Mouse (Mus musculus): ENCODE data around the gene Sox5.

Gene Sox5

DNA sequence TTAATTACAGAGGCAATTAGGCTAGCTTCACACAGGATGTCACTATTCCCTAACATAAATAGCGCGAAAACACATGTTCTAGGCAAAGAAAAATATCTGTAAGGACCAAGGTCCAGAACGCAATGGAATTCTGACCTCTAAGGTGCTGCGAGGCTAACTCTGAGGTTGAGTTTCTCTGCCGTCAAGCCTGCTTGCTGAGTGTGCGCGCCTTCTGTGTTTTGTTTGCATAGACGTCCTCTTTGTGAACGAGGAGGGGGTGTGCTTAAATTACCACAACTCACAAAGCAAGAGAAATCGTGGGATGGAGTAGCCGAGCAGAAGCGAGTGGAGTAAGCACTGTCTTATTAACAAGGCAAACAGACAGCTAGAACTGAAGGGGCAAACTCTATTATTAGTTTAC, 202.5 kb downstream of the Sox5 start:
- DNase-seq (ENCODE audit: low spot score in 2 of 2) = no peak

DNA sequence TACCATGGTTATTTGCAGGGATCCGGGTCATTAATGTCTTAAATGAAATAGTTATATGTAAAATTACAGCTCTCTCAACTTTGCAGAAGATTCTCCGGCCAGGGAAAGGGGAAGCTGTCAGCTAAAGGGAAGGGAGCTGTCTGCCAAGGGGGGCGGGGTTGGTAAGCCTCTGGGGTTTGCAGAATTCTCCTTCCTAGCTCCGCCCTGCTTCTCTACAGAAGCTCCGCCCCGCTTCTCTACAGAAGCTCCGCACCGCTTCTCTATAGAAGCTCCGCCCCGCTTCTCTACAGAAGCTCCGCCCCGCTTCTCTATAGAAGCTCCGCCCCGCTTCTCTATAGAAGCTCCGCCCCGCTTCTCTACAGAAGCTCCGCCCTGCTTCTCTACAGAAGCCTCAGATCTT, 210.9 kb downstream of the Sox5 start:
- no peak for DNase-seq (ENCODE audit: low spot score in 2 of 2)

DNA sequence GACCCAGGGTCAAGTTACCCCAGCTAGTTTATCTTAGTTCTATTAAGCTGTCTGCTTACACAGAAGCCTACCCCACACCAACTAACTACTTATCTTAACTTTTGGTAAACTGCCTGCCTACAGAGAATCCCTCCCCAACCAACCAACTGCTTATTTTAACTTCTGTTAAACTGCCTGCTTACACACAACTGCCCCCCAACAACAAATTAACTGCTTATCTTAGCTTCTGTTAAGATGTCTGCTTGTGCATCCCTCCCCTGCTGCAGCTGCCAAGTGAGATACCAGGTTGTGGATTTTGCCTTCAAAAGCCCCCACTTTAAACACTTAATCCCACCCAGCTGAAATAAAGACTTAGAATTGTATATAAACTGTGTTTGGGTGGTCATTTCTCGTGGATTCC, 215.9 kb downstream of the Sox5 start:
- no peak for DNase-seq (ENCODE audit: low spot score in 2 of 2)

DNA sequence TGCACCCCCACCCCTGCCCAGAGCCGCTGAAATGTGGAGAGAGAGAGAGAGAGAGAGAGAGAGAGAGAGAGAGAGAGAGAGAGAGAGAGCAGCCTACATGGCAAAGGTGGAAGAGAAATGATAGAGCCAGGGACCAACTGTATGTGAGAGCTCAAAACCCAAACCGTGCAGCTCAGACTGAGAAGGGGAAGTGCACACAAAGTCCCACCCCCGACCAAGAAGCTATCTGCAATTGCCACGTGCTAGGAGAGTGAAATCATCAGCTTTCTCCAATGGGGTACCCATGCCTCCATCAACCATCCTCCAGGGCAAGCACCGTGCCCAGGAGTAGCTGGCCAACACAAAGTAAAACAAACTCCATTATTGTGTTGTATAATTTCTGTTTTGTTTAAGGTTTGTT, 220.1 kb downstream of the Sox5 start:
- no peak for DNase-seq (ENCODE audit: low spot score in 2 of 2)

DNA sequence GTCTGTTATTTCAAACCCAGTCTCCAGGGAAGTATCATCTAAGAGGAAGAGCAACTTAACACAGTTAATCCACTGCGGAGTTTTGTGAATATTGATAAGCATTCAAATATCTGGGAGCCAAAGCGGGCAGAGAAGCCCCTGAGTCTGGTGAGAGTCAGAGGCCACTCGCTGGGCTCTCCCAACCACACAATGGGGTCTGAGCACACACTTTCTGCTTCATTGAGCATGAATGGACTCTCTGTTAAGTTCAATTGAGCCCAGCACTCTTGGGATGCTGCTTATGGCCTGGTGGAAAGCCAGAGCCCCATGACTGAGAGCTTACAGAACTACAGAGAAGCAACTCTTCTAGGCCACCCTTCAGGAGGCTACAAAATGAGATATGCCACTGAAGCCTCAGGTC, 221.6 kb downstream of the Sox5 start:
- no peak for DNase-seq (ENCODE audit: low spot score in 2 of 2)

DNA sequence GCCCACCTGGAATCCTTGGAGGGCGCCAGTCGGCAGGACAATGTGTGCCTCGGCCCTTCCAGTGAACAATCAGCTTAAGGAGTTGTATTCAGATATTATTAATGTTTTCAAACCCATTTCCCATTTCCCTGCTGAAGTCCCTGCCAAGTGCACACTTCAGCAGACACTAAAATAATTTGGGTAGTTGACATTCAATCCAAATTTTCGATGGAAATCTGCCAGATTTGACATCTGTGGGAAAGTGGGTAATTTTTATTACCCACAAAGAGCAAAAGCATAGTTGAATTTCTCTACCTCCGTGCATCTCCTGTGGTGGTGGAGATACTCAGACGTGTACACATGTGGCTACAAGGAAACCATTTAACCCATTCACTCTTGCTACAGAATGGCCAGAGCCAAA, 228.3 kb downstream of the Sox5 start:
- no peak for DNase-seq (ENCODE audit: low spot score in 2 of 2)

DNA sequence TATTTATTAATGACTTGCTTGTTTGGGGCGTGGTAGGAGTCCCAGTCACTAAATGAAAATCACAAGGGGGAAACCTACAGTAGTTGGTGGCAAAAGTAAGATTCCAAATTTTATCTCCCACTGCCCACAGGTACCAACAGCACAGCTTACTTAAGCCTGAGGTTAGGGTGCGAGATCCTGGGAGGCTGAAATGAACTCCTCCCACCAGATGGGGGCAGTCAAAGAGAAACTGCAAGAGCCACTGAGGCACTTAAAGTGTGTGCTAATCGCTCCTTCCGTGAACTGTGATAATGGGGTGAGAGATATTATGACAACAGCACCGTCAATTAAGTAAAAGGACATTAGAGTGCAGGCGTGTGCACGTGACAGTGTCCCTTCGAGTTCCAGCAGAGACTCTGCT, 232.8 kb downstream of the Sox5 start:
- no peak for DNase-seq (ENCODE audit: low spot score in 2 of 2)

DNA sequence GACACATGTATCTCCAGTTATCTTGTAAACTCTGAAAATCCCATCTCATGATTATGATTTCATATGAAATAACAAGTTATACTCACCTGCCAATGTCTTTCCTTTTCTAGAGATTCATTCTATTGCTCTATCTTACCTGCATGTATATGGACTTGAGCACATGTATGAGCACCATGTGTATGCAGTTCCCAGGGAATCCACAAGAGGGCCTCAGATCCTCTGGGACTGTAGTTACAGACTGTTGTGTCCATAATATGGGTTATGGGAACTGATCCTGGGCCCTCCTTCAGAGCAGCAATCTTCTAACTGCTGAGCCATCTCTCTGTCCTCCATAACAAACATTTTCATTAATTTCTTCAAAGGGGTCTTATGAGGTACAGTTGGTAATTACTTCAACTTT, 234.6 kb downstream of the Sox5 start:
- DNase-seq (ENCODE audit: low spot score in 2 of 2) = no peak

DNA sequence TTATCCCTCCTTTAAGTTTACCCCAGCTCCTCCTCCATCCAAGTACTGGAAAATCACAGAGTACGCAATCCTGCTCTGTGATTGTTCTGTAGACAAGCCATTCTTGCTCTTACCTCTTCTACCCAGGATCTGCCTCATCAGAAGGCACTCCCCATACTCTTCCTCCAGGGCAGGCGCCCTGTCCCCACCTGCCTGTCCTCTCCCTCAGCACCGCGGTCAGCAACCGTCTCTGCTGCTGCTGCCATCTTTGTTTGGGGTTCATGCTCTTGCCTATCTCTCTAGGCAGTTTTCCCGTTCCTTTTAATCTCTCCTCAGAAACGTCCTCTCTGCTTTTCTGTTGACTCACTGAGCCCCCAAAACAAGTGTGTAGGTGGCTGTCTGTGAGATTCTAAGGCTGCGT, 236.2 kb downstream of the Sox5 start:
- DNase-seq (ENCODE audit: low spot score in 2 of 2) = no peak

DNA sequence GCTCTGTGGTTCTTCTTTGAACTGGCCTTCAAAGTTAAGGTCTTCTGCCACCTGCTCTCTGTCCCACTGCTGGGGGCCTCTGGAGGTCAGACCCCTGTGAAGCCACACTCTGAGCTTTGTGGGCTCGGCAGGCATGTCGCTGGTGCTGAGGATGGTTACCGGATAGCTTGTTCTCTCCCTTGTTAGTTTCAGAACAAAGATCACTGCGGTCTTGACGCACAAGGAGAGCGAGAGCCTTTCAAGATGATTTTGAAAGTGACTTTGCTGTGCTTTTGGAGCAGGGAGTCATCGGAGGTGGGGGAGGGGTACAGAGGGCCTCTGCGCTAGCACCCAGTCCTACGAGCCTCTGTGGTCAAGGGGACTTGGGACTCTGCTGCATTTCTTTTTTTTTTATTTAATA, 240.5 kb downstream of the Sox5 start:
- no peak for DNase-seq (ENCODE audit: low spot score in 2 of 2)

DNA sequence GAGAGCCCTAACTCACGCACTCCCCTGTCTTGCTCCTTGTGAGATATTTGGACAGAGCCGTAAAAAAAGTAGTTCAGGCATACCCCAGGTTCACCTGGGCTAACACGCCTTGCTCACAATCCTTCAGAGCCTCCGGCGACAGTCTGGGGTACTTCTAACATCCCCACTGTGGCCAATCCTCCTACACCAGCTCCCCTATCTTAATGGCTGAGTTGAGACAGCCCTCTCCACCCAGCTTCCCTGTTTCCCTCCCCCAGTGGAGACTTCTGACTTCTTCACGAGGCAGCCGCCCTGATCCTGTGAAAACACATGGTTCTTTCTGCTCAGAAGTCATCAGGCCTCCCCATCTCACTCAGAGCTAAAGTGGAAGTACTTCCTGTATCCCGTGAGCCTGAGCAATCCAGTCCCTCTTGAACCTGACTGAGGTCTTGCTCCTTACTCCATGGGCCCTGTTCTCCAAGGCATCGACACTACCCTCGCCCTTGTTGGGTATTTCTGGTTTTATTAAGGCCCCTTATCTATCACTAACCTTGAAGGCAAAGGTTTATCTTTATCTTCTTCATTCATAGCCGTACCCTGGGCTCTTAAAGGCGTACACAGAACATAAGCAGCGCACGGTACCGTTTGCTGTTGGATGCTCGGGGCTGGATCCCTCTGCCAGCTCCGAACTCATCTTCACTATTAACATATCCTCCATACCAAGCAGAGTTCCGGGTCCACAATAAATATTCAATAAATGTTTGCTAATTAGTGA, 242.2 kb downstream of the Sox5 start:
- no peak for DNase-seq (ENCODE audit: low spot score in 2 of 2)

DNA sequence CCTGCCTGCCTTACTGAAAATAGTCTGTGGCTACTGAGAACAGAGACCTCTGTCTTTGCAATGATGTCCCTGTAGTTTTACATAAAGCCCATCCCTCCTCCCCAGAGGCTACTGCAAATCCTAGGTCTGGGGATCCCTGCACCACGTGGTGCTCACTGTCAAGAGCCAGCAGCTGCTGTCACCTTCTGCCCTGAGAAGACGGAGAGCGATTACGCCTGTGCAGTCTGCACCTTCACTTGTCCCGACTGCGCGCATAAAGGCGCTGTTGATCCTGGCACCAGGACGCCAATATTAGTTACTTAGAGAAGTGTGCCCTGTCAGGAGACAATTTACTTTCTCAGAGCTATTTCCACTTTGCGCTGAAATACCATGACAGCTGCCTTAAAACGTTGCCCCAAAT, 258.3 kb downstream of the Sox5 start:
- no peak for DNase-seq (ENCODE audit: low spot score in 2 of 2)

DNA sequence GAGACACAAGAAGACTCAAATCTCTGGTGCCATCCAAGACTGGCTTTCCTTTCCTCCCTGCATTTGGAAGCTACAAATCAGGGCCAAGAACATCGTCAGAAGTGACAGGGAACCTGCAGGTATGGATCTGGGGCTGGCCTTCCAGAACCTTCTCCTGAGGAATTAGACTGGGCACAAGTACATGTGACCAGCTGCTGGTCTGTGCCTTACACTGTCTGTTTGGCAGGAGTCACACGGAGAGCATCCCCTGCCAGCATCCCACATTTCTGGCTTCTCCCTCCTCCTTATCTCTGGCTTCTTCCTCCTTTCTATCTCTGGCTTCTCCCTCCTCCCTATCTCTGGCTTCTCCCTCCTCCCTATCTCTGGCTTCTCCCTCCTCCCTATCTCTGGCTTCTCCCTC, 263.0 kb downstream of the Sox5 start:
- DNase-seq (ENCODE audit: low spot score in 2 of 2) = no peak

DNA sequence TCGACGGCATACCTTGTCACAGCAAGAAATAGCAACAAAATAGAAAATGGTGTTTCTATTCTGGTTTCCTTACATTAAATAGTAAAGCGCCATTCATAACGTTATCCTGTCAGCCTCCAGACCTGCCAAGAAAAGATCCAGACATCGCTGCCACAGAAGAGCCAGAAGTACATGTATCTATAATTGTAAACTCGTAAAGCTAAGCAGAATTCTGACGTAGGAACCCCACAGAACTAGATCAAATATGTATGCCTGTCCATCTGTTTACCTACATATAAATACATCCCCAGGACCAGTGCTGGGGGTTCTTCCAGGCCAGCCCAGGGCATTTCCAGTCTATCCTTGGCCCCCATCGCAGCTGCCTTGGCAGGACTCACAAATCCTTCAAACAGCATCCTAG, 265.9 kb downstream of the Sox5 start:
- no peak for DNase-seq (ENCODE audit: low spot score in 2 of 2)

DNA sequence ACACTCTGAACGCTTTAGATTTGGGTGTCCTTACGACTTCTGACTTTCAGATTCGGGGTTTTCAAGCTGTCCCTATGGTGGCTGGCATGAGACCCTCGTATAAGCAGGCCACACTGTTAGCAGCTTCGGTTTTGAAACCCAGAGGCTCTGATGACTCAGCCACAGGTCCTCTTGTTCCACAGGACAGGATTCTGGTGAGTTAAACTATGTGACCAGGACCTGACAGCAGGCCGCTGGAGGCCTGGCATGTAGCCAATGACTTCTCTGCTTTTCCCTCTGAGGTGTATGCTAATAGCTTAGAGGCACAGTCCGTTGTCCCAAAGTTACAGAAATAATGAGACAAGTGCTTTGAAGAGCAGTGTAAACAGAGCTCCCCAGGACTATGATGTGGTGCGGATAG, 268.0 kb downstream of the Sox5 start:
- no peak for DNase-seq (ENCODE audit: low spot score in 2 of 2)

DNA sequence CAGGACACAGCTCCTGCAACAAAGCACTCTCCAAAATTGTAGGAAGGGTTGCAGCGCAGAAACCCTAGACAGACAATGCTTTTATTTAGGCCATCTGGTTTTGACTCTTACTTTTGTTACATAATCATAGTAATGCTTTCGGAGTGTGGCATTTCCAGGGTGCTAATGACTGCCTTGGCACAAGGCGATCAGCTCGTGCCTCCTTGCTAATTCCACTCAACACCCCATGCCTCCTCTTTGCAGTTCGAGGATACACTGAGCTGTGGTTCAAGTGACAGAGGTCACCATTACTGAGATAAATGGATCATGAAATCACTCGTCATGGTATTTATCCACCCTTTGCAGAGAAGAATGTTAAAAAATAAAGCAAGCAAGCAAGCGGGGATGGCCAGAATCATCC, 269.9 kb downstream of the Sox5 start:
- no peak for DNase-seq (ENCODE audit: low spot score in 2 of 2)

DNA sequence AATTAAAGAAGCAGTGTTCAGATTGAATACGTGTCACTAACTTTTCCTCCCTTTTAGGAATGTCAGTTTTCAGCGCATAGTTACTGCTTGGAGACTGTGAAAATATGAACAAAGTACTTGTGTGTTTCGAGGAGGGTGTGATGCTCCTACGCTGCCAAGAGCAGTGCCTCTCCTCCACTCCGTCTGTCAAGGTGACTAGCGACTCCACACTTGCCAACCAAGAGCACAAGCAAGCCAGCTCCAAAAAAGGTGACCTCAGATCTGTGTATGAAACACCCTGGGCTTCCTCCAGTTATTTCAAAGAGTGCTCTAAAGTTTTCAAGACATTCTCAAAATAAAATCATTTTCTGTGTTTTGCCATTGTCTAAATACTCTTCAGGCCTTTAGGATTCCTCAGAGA, 271.6 kb downstream of the Sox5 start:
- DNase-seq (ENCODE audit: low spot score in 2 of 2) = no peak

DNA sequence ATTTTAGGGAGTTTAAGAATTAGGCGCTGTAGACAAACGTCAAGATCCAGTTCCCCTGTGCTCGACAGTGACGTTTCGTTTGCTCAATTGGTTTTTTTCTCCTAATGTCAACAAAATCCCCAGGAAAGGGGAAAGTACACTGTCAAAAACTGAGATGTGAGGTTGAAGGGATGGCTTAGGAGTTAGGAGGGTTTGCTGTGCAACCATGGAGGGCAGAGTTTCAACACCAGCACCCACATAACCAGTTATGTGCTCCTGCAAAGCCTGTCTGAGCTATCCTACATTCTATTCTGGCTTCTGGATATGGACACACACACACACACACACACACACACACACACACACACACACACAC, 277.6 kb downstream of the Sox5 start:
- DNase-seq (ENCODE audit: low spot score in 2 of 2) = no peak

DNA sequence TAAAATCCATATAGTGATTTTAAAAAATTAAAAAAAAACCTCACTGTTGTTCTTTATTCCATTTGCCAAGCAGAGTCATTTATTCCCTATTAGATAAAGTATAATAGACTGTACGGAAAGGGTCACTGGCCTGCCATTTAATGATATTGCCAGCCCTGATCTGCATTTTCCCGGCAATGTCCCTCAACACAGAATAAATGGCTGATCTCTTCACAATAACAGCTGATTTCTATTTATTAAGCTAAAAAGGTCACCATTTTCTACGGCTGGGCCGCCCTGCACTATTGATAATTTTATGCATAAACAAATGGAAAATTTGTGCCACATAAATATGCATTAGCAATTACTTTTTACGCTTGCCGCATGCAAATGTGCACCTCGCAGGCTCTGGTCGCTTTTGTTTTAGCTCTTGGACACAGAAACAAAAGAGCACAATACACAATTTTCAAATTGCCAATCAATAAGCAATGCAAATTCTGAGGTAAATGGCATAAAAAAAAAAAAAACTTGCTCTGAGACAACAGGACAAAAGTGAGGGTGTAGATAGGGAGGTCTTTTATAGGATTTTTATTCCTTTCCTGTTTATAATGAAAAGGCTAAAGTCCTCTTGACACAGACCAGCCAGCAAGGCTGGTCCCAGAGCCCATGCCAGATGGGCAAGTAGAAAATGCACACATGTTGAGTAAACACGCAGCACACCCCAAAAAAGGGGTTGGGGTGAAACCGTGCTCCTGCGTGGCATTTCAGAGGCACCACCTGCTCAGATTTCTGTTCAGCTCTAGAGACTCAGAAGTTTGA, 278.2 kb downstream of the Sox5 start:
- DNase-seq (ENCODE audit: low spot score in 2 of 2) = no peak

DNA sequence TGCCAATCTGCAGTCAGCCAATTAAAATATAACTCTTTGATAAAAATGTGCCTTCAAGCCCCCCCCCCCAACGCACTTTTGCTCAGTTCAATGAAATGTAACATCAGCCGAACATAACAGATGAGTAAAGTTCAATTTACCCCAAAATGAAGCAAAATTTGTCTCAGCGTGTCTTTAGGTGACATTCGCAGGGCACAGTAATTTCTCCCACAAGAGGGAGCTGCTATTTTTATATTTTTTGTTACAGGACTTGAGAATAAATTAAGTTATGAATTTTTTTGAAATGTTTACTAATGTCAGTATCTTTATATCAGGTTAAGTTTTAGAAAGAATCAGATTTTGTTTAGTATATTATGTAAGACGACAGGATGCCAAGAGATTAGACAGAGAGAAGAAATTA, 280.3 kb downstream of the Sox5 start:
- DNase-seq (ENCODE audit: low spot score in 2 of 2) = no peak

DNA sequence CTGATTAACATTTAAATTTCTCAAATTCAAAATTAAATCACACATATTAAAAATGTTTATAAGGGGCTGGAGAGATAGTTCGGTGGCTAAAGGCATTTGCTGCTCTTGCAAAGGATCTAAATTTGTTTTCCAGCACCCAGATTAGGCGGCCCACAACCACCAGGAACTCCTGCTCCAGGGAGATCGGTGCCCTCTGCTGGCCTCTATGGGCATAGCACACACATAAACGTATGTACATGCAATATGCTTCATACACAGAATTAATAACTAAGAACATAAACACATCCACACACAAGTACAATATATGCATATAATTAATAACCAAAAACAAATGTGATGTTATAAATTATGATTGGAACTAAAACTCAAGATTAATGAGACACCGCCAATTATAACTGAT, 283.6 kb downstream of the Sox5 start:
- no peak for DNase-seq (ENCODE audit: low spot score in 2 of 2)

DNA sequence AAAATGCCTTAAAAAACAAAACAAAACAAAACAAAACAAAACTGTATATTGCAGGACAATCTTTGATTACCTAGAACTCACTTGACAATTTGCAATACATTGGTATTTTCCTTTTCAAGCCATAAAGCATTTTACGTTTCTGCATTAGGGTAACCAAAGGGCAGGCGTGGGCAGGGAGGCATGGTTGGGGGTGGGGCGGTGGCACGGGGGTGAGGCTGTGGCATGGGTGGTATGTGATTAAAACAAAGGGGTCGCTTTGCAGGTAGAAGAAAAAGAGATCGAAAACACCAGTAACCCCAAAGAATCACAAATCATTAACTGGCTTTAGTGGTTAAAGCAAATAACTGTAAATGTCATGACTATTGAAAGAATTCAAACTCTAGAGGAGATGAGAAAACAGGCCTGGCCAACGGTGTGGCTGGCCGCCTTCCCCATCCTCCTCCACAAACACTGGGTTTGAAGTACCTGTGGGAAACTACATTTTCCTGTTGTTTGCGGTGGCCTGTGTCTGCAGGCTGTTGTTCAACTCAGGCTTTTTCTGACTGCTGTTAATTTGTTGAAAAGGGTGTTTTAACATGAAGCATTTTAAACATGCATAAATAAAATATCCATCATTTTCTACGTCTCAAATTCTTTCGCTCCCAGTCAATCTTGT, 289.9 kb downstream of the Sox5 start:
- no peak for DNase-seq (ENCODE audit: low spot score in 2 of 2)

DNA sequence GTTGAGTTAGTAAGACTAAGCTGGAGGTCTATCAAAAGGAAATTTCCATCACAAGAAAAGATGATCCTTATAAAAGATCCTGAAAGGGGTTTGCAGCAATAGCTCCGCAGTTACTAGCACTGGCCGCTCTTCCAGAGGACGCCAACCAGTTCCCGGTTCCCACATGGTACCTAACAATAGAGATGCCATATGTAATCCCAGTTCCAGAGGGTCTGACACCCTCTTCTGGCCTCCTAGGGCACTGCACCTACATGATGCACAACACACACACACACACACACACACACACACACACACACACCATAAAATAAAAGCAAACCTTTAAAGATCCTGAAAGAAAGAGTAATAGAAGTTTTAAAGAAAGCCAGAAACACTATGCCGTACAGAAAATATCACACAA, 290.9 kb downstream of the Sox5 start:
- DNase-seq (ENCODE audit: low spot score in 2 of 2) = no peak

All from frontal cortex, postnatal 10 days (tissue).